Mouse (Mus musculus): ENCODE measurements around the gene Lgi1. TPM values are rescaled to one million over a fixed set of nuclear protein-coding genes. Genes with fewer than 3 reads are reported as not detected.

Lgi1 gene
- polyA plus RNA-seq, 1 experiment: 160 TPM

GRCm38 (mm10) chr19:38352495-38353130, 88.3 kb downstream of the Lgi1 start:
- no peak for TF ChIP-seq POLR2A (IDR thresholded peaks at IDR 0.05; ENCODE audit: borderline replicate concordance, control insufficient read depth, low read depth, low read length)
- TF ChIP-seq CTCF (IDR thresholded peaks at IDR 0.05; ENCODE audit: control insufficient read depth, insufficient read depth, low read length): peak; percentile 12; the same call in 1 of the 2 replicates
- 31% methylated on average over 6 of the region's 6 CpGs for WGBS
- Histone ChIP-seq H3K4me3 (replicated peaks; ENCODE audit: control insufficient read depth, low read depth, low read length) (no peak overlapping the region), H3K4me1 (ENCODE audit: control insufficient read depth, insufficient read depth, low read length) (no peaks in the 10 kb centered on the region), H3K27ac (ENCODE audit: control insufficient read depth, insufficient read depth, low read depth, low read length, poor library complexity) (no peak overlapping the region)

- Histone ChIP-seq H3K4me3 (replicated peaks; ENCODE audit: control insufficient read depth, low read depth, low read length) (no peak overlapping the region), H3K4me1 (ENCODE audit: control insufficient read depth, insufficient read depth, low read length) (no peaks in the 10 kb centered on the region), H3K27ac (ENCODE audit: control insufficient read depth, insufficient read depth, low read depth, low read length, poor library complexity) (no peak overlapping the region)
- 63% methylated on average over 1 of the region's 1 CpGs for WGBS
- TF ChIP-seq POLR2A (IDR thresholded peaks at IDR 0.05; ENCODE audit: borderline replicate concordance, control insufficient read depth, low read depth, low read length) (no peak), CTCF (IDR thresholded peaks at IDR 0.05; ENCODE audit: control insufficient read depth, insufficient read depth, low read length) (no peak)
Measured at GRCm38 (mm10) chr19:38354279-38354678, 89.9 kb downstream of the Lgi1 start.

- no peak for TF ChIP-seq POLR2A (IDR thresholded peaks at IDR 0.05; ENCODE audit: borderline replicate concordance, control insufficient read depth, low read depth, low read length)
- no peak for TF ChIP-seq CTCF (IDR thresholded peaks at IDR 0.05; ENCODE audit: control insufficient read depth, insufficient read depth, low read length)
- WGBS: 61% methylated on average over 10 of the region's 10 CpGs
- H3K4me3 ChIP-seq (replicated peaks; ENCODE audit: control insufficient read depth, low read depth, low read length): no peak overlapping the region
- H3K27ac ChIP-seq (ENCODE audit: control insufficient read depth, insufficient read depth, low read depth, low read length, poor library complexity): no peak overlapping the region
- no peaks in the 10 kb centered on the region for H3K4me1 ChIP-seq (ENCODE audit: control insufficient read depth, insufficient read depth, low read length)
Measured at GRCm38 (mm10) chr19:38354819-38355360, 90.6 kb downstream of the Lgi1 start.

- no peak for TF ChIP-seq POLR2A (IDR thresholded peaks at IDR 0.05; ENCODE audit: borderline replicate concordance, control insufficient read depth, low read depth, low read length)
- TF ChIP-seq CTCF (IDR thresholded peaks at IDR 0.05; ENCODE audit: control insufficient read depth, insufficient read depth, low read length): no peak
- no peak overlapping the region for H3K4me3 ChIP-seq (replicated peaks; ENCODE audit: control insufficient read depth, low read depth, low read length)
- no peak overlapping the region for H3K27ac ChIP-seq (ENCODE audit: control insufficient read depth, insufficient read depth, low read depth, low read length, poor library complexity)
- H3K4me1 ChIP-seq (ENCODE audit: control insufficient read depth, insufficient read depth, low read length): no peaks in the 10 kb centered on the region
- 73% methylated on average over 8 of the region's 8 CpGs for WGBS
Measured at GRCm38 (mm10) chr19:38356211-38356828, 92.0 kb downstream of the Lgi1 start.

- no peak overlapping the region for H3K4me3 ChIP-seq (replicated peaks; ENCODE audit: control insufficient read depth, low read depth, low read length)
- WGBS: 66% methylated on average over 9 of the region's 9 CpGs
- no peak overlapping the region for H3K27ac ChIP-seq (ENCODE audit: control insufficient read depth, insufficient read depth, low read depth, low read length, poor library complexity)
- TF ChIP-seq POLR2A (IDR thresholded peaks at IDR 0.05; ENCODE audit: borderline replicate concordance, control insufficient read depth, low read depth, low read length): no peak
- no peak for TF ChIP-seq CTCF (IDR thresholded peaks at IDR 0.05; ENCODE audit: control insufficient read depth, insufficient read depth, low read length)
- no peaks in the 10 kb centered on the region for H3K4me1 ChIP-seq (ENCODE audit: control insufficient read depth, insufficient read depth, low read length)
Measured at GRCm38 (mm10) chr19:38357956-38358623, 93.8 kb downstream of the Lgi1 start.

- Histone ChIP-seq H3K27ac (ENCODE audit: control insufficient read depth, insufficient read depth, low read depth, low read length, poor library complexity) (no peak overlapping the region), H3K4me1 (ENCODE audit: control insufficient read depth, insufficient read depth, low read length) (no peaks in the 10 kb centered on the region), H3K4me3 (replicated peaks; ENCODE audit: control insufficient read depth, low read depth, low read length) (no peak overlapping the region)
- 74% methylated on average over 1 of the region's 1 CpGs for WGBS
- TF ChIP-seq POLR2A (IDR thresholded peaks at IDR 0.05; ENCODE audit: borderline replicate concordance, control insufficient read depth, low read depth, low read length) (no peak), CTCF (IDR thresholded peaks at IDR 0.05; ENCODE audit: control insufficient read depth, insufficient read depth, low read length) (no peak)
Measured at GRCm38 (mm10) chr19:38359287-38359686, 95.0 kb downstream of the Lgi1 start.

Other genes with a start within 250 kb of the Lgi1 start
- 5.5 and 12.4 TPM in 2 replicates for gene Myof, start 221.0 kb upstream of the Lgi1 start, polyA plus RNA-seq (2011; ENCODE audit: insufficient read depth, insufficient read length, low replicate concordance, missing spikeins)
- gene Cep55, start 209.5 kb upstream of the Lgi1 start, polyA plus RNA-seq (2011; ENCODE audit: insufficient read depth, insufficient read length, low replicate concordance, missing spikeins): 2.2 and 6.9 TPM in 2 replicates
- gene Ffar4, start 167.5 kb upstream of the Lgi1 start, polyA plus RNA-seq (2011; ENCODE audit: insufficient read depth, insufficient read length, low replicate concordance, missing spikeins): not detected in 2 replicates
- 2.9 and 23.0 TPM in 2 replicates for gene Rbp4, start 139.3 kb upstream of the Lgi1 start, polyA plus RNA-seq (2011; ENCODE audit: insufficient read depth, insufficient read length, low replicate concordance, missing spikeins)
- not detected in 2 replicates for gene Pde6c, start 131.8 kb upstream of the Lgi1 start, polyA plus RNA-seq (2011; ENCODE audit: insufficient read depth, insufficient read length, low replicate concordance, missing spikeins)
- 11.9 and 17.8 TPM in 2 replicates for gene Fra10ac1, start 40.4 kb upstream of the Lgi1 start, polyA plus RNA-seq (2011; ENCODE audit: insufficient read depth, insufficient read length, low replicate concordance, missing spikeins)
- gene Slc35g1, start 131.4 kb downstream of the Lgi1 start, polyA plus RNA-seq (2011; ENCODE audit: insufficient read depth, insufficient read length, low replicate concordance, missing spikeins): 2.9 and 3.2 TPM in 2 replicates
- 1.6 and 1.7 TPM in 2 replicates for gene Plce1, start 216.6 kb downstream of the Lgi1 start, polyA plus RNA-seq (2011; ENCODE audit: insufficient read depth, insufficient read length, low replicate concordance, missing spikeins)